Mouse (Mus musculus): Measurements from ENCODE around the gene Prkn. TPM values are rescaled to one million over a fixed set of nuclear protein-coding genes. Genes with fewer than 3 reads are reported as not detected.

Prkn gene
- total RNA-seq, 2 experiments from 2014 or later = 8.7 to 10.8 TPM

DNA sequence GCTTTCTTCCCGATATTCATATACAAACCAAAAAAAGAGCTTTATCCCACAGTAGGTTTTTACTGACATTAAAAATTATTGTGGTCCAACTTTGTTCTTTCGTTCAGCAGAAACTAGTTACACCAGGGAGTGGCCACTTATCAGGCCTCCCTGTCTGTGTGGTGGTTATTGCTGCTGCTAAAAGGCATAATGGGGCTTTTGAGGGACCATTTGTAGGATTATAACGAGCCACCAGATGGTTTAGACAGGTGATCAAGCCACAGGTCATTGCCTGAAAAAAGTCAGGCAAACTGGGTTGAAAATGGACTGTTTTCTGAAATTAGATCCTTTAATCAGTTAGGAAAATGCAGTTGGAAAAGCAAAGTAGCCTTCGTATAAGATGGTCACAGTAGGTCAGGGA is 444.1 kb downstream of the Prkn start:
- no peak for DNase-seq

DNA sequence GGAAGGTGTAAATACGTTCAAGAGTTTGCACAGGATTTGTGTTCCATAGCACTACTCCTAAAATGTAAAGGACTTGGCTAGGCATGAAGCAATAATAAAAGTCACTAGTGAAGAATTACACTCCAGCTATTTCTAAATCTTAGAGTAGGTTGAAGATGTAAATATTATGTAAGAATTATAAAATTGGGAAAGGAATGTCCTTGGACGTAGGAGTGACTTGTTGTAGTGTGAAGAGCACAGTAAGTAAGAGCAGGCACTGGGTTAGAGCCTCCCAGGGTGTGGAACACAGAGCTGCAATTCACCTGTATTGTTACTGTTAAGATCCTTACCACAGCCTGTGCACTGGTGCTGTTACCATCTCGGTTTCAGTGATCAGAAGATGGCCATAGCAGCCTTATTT is 450.0 kb downstream of the Prkn start:
- DNase-seq = no peak

DNA sequence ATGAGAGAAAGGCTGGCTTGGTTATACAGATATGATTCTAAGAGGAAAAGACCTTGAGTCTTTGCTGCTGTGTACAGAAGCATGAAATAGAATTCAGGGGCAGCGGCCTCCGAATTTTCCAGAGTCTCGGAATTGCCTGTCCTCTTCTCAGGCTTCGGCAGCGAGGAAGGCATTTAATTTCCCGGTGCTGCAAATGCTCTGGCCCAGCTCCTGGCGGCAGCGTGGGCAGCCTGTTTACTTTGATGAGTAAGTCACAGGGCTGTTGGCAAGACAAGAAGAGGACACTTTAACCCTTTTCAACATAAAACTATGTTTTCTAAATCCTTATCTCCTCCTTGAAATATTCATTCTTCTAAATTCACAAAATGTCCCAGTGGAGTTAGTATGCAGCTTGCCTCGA is 462.9 kb downstream of the Prkn start:
- DNase-seq = peak; percentile 27

DNA sequence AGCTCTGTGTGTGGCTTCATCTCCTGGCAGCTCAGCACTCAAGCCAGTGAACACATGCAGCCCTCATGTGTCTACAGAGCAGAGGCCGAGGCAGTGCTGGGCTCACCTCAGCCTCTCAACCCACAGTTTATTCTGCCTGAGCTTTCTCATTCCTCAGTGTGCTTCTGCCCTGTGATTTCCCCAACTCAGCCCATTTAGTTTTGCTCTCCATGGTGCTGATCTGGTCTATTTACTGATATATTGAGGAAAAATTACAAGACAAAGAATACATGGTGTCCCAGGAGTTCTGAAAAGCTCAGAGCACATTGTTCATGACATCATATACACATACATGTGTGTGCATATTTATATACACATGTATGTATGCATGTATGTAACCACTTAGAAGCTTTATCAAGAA is 469.7 kb downstream of the Prkn start:
- no peak for DNase-seq

DNA sequence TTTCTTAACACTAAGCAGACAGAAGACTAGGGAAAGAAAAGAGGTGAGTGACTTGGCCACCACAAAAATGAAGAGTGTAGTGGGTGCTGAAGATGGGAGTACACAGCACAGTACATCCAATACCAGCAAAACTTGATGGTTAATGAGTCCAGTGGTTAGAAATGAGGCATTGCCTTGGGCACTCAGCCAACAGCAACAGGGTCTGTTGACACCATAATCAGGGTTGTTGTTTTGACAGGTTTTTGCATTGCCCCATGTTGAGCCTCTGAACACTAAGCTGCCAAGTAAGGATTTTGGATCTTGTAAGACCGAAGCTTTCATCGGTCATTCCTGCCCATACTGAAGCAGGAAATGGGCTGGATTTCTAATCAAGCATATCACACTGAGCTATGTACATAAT is 474.0 kb downstream of the Prkn start:
- no peak for DNase-seq

DNA sequence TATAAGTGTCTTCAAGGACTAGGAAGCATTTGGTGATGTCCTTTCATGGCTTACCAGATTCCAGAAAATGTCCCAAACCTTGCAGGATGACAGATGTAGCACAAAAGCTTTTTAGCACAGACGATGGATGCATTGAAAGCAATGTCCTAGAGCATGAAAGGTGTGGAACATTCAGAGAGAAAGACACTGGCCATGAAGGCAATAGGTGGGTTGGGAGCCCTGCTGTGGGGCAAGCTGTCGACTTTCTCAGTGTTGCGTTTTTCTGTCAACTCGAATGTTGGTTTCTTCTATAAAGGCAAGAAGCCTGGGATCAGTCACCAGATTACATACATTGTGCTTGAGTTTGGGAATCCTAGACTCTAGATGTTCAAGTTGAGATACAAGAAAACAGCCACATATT is 475.5 kb downstream of the Prkn start:
- DNase-seq = no peak

DNA sequence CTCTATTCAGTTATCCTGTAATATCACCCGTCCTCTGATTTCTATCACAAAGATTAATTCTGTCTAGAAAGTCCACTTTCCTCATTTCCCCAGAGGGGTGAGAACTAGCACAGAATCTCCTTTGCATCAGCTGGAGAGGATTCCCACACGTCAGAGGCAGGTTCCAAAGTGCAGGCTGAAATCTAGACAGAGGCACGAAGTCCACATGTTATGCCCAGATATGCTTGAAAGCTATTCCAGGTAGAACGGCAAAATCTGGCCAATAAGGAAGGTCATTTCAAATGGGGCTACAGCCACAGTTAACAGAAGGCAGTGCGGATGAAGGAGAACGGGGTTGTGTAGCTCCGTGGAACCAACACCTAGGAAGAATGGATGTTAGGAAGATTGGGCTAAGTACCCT is 478.8 kb downstream of the Prkn start:
- no peak for DNase-seq

DNA sequence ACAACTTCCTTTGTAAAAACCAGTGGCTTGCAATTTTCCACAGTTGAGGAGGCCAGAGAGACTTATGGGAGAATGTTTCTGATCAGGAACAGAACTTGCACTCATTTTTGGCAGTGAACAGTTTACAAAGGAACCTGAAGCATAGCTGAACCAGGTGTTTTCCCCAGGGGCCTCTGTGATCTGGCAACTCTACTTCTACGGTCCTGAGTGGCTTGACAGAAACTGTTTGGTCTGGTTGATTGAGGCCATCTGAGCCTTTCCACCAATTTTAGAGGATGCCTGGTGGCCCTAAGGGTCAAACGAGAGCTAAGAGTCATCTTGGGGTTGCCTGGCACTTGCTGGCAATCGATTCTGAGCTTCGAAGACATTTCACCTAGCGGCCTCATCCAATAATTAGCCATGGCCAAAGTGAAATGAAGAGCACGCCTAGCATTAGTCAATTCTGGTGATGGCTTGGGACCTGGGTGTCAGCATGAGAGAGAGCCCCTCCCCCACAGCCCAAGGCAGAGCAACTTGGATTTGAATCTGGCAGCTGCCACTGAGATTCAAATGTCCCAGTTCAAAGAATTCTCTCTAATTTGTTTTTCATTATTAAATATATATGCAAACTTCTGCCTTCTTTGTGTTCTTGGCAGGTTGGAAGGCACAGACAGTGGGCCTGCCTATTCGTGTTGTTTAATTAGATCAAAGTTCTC is 479.6 kb downstream of the Prkn start:
- DNase-seq = no peak

DNA sequence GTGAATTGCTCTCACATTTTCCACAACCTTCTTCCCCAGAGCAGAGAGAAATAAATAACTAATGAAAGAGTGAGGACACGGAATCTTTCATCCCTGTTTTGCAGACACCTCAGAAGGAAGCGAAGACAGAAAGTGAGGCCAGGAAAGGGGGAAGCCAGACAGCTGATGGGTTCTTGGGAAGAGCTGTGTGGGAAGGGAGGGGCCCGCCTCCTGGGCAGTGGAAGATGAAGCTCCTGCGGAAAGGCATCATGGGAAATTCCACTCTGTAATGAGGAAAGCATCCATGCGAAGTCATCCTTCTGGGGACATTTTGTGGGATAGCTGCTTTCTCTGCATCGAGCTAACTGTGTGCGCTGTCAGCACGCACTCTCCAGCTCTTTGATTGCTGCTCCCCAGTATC is 491.9 kb downstream of the Prkn start:
- DNase-seq = no peak

DNA sequence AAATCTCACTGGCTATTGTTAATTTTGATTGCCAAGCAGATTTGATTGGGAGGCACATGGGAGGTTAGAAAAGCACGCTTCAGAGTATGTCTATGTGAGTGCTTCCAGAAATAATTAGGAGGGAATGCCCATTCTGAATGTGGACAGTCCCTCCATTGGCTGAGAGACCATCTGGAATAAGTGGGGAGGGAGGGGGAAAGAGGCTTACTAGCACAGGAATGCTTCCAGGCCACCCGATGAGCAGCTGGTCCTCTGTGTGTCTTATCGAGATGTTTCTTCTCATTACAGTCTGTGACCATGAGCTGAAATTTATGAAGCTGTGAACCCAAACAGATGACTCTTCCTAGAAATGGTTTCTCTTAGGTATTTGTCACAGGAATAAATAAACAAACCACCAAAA is 493.6 kb downstream of the Prkn start:
- no peak for DNase-seq

DNA sequence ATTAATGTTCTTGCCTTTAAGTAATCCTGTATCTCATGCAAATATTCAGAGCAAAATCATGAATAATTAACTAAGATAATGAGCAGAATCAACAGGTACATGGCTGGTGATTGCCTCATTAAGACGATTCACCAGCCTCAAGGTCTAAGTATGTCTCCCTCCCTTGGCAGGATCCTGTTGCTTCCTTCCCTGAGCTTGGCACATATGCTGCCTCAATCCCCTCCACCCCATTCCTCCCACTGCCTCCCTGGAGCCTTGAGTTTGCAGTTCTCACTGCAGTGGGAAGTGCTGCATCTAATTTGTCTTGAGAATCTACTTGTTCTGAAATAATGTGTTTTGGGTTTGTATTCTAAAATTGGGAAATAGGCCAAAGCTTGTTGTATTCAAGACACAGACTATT is 496.0 kb downstream of the Prkn start:
- no peak for DNase-seq

DNA sequence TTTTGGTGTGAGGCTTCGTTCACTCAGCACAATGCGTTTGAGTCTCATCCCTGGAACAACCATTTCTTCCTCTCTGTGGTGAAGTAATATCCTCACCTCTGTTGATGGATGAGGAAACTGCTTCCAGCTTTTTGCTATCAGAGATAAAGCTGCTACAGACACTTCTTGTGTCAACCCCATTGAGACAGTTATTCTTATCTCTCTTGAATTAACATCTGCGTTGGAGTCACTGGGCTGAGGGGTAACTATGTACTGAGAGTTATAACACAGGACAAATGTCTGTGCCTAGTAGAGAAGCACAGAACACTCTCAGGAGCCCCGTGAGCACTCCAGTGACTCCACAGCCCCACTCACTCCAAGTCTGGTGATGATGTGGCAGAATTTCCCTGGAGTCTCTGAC is 500.2 kb downstream of the Prkn start:
- no peak for DNase-seq

DNA sequence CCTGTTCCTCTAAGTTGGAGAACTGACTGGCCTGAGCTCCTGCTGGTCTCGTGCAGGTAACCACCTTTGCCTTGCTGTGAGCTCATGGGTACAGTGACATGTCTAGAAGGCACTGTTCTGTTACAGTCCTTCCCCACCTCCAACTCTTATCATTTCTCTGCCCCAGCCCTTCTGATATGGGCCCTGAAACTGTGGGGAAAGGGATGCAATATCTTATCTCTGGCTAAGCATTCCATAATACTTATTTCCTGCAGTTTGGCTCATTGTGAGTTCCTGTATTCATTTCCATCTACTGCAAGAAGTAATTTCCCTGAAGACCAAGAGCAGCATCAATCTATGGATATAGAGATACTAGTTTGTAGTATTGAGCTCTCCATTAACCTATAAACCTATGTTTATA is 506.1 kb downstream of the Prkn start:
- DNase-seq = no peak

DNA sequence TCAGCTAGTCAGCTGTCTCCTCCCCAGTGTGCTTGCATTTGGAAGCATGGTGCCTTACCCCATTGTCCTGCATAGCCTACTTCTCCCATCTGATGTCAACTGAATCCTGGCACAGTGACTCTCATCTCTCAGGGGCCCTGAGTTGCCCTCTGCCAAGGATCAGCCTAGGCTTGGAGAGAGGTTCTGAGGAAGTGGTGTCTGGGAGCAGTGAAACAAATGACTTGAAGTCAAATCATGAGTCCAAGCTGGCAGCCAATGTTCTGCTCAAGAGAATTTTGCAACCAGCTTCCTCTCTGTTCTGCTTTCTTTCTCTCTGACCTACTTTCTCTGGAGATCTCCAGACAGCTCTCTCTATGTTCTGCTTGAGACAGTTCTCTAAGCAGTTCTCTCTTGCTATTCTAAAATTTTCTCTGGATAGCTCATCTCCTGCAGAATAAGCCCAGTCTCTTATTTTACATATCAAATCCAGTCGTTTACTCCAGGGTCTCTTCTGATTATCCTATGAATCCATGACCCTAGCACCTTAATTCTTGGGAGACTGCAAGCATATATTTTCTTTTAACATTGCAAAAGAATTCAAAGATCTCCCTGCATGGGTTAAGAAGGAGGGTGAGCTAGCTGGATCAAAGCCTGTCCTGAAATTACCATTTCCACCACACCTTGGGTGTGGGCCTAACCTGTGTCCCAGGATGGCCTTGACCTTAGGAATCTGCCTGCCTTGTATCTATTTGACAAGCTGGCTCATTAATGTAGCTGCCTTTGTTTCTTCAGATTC is 512.8 kb downstream of the Prkn start:
- DNase-seq = peak; percentile 64

DNA sequence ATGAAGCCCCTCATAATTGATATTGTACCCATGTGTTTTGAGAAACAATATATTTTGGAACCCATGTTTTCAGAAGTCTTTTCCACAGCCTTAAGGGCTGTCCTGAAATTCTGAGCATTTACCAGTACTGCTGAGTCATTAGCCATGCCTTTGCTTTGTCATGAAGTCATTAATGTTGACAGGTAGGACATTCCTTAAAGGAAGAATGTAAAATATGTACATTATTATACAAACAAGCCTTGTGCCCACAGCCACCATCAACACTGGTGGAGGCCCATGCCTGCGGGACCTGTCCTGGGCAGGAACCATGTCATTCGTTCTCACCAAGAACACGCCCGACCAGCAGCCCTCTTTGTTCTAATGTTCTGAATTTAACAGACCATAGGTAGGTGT is 513.4 kb downstream of the Prkn start:
- no peak for DNase-seq

DNA sequence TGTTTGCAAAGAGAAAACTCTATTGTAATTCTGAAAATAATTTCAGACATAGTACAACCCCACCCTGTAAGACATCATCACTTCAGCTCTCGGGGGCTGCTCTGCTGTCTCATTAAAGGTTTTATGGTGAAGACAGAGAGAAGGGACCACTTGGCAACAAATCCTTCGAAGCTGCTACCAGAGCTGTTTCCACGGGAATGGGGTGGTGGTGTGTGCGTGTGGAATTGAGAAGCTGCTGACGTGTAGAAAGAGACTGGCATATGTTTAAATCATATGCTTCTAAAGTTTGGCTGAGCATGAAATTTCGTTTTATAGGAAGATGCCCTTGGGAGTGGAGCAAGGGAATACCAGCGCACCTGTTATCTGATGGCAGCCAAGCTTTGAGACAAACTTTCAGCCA is 514.2 kb downstream of the Prkn start:
- no peak for DNase-seq

DNA sequence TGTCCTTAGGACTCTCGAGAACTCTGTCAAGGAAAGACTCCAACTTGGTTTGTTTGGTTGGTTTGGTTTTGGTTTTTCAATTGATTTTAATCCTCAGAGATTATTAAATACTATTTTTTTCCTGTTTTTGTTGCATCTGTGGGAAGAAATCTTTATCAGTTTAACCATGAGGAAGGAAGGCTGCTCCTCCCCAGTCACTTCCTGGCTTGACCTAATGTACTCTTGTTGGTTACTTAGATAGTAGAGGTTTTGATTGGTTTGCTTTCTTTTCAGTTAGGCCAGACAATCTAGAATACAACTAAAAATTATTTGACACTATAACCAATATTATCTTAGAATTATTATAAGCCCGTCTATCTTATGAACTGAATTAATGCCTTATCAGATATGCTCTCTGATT is 535.3 kb downstream of the Prkn start:
- DNase-seq = no peak

DNA sequence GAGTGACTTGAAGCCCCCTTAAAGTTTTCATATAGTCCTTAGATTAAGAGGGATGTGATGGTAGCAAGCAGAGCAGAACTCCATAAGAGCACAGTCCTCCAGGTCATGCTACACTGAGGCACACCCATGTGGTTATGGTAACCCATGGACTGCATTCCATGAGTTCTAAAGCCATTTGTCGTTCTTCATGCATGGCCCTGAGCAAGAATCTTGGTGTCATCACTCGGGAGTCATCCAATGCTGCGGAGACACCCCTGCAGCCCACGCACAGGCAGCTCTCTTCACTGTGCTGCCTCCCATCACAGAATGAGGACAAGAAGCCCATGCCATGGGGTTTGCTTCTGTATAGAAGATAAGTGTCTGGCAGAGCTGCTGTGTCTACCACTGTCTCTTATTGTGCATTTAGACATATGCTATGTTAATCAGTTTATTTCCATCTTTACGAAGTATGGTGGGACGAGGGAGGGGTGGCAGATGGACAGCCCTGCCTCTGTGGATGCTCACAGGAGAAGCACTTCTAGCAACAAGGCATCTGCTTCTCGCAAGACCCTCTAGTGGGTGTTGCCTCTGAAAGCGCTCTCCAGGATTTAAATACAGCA is 543.3 kb downstream of the Prkn start:
- no peak for DNase-seq

DNA sequence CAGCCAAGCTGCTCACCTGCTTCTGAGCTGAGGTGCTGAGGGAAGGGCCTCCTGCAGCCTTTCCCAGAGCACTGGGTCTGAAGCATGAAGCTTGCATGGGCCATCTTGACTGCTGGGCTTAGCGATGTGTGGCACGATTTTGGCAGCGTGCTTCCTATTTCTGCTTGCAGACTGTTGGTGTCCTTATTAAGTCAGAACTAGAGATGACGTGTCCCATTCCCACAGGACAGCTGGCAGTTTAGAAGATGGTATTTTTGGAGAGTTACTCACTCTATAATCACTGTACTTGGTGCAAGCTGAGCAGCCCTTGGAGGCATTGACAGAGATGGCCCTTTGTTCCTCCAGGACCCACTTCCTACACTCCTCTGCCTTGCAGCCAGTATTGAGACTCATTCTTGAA is 545.1 kb downstream of the Prkn start:
- no peak for DNase-seq

DNA sequence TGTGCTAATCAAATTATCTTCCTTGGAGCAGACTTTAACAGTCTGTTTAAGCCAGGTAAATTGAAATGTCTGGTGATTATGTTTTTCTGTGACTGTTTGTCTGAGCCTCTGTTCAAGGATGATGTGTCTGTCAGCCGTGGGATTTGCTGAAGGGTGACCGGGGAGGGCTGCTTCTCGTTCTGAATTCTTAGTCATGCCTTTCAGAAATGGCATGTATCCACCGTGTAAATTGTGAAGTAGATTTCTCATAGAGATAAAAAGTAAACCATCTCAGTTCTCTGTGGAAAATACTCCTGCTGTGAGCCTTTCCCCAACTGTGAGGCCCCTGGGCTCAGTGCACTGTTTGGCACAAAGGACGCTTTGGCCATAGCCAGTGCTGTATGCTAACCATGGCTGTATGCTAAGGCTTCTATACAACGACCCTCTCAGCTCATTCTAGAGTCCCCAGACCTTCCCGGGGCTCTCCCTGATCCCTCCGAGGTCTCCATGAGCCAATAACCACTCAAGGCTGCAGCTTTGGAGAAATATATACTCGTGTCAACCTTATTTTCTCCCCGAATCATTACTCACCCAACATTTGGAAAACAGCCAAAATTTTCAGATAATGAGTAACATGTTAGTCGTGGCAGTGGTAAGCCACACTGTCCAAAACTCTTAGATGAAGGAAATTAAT is 552.6 kb downstream of the Prkn start:
- peak; percentile 29 for DNase-seq

DNA sequence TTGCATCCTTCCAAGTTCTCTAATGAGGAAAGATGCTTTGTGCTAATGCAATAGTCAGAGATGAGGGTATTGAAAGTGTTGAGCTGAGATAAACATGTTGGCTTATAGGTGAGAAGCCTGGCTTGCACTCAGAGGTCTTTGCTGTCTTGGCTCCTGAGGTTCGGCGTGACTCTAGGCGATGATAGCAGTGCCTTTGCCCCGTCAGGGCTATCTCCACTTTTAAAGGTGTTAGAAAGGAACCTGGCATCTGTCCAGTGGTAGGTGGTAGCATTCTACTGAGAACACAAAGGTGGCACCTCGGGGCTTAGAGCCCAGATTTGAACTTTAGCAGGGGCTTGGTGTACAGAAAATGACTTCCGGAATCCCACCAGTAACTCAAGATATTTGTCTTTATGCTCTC is 554.4 kb downstream of the Prkn start:
- DNase-seq = no peak

DNA sequence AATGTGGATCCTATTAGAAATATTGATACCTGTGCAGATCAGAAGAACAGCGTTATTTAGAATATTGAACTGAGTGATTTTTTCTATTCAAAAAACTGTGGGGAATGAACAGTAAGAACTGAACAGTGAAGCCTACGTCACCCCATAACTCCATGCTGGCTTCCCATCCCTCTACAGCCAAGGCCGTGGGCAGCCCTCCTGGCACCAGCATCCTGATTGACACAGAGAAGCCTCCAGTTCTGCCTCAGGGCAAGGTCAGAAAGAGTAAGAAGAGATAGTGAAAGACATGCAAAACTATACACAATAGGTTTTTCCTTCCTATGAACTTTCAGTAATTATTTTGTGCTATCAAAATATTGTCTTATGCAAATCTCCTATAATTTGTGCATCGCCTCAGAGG is 557.5 kb downstream of the Prkn start:
- peak; percentile 70 for DNase-seq

DNA sequence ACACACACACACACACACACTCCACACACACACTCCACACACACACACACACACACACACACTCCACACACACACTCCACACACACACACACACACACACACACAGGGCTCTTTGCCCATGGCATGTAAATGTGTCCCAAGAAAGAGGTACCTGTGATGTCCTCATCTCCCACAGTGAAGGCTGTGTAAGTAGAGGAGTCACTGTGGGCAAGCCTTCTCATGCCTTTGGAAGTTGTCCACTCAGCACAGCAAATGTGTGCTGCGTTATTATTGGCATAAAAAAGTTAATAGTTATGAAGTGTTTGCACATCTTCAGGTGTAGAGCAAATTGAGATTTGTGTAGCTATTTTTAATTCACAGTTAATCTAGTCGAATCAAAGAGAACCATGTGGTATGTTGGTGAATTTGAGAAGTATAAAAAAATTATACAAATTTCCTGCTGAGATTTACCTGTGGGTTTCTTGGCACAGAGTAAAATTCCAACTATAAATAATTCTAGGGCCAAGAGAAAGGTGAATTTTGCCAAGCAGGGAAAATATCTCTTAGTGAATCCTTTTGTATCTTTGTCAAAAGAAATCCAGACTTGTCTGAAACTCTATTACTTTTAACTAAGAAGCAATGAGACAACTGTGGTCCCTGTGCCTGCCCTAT is 562.2 kb downstream of the Prkn start:
- no peak for DNase-seq

All from adrenal gland, postnatal 10 days (tissue).